Mouse (Mus musculus) spleen, embryonic (tissue): ENCODE results near the gene Foxp3.

Experiments
- CTCF ChIA-PET: fragments of 350-600 bp; sonication (Branson Sonifier 250); formaldehyde crosslinking; loops from one replicate; lab custom pipeline; 2022; lab: Charles Lee

Gene Foxp3

DNA sequence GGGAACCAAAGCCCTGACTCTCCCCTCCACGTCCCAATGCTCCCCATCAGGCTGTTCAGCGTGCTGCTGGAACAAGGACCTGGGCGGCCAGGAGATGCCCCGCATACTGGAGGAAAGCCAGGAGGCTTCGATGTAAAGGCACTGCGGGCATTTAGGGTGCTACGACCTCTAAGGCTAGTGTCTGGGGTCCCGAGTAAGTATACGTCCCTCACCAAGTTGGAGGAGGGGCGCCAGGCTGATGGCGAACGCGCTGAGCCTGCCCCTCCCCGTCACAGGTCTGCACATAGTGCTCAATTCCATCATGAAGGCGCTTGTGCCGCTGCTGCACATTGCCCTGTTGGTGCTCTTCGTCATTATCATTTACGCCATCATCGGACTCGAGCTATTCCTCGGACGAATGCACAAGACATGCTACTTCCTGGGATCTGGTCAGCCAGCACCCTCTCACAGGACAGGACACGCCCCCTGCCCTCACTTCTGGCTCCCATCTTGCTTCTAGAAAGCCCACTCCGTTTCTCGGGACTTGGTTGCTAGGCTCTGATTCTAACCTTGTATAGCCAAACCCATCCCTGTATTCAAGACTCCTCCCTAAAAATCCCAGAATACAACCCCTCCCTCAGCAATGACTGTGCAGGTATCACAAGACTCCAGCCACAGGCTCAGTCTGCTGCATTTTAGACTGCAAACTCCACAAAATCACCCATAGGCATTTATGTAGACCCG lies 37.3 kb downstream of the Foxp3 start:
- CTCF ChIA-PET: no interaction called here

DNA sequence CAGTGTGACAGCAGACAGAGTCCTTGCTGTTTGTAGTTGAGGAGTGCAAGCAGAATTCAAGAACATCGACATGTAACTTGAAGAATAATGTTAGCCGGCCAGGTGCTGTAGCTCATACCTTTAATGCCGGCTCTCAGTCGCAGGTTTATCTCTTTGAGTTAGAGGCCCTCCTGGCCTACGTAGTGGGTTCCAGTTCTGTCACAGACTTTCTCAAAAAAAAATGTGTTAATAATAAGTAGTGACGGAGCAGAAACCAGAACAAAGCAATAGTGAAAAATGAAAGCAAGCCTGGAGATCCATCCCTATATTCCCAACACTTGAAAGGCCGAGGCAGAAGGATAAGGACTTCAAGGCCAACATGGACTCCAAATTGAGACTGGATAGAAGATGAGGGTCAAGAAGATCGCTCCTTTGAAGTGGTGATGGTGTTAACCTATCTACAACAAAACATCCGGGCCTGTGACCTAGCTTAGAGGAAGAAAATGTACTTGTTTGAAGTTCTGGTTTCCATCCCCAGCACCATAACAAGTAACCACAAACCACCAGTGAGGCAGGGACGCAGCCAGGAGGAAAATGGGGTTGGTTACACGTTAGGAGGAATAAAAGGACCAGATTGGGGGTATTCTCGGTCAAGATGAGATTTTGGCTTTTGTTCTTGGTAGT lies 44.6 kb downstream of the Foxp3 start:
- CTCF ChIA-PET: no interaction called here

DNA sequence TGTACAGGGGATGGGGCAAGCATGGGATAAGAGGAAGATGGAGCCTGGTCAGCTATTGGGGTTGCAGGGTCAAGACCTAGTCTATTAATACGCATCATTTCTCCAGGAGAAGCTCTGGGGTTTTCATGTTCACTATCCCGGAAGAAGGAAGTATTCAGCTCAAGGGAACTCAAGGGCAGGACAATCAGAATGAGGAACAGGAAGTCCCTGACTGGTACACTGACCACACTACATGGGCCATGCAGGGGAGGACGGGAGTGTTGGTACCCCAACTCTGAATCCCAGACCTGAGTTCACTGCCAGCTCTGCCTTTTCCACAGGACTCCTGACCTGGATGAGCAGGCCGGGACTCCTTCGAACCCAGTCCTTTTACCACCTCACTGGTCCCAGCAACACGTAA lies 59.1 kb downstream of the Foxp3 start:
- CTCF ChIA-PET: no interaction called here

DNA sequence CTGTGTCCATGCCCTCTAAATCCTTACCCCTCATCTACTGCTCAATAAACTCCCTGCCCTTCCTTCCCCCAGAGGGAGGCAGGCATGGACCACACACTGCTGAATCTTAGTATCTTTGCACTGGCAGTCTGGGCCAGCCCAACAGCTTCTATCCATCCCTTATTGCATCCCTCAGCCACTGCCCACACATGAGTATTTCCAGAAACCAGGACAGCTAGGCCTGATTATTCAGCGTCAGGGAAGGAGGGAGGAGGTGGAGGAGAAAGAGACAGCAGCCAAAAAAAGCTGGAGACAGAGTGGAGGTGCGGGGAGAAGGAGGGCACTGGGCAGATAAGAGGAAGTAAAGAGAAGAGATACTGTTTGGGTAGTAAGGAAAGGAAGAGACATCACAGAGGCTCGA lies 61.7 kb downstream of the Foxp3 start:
- CTCF ChIA-PET: interaction anchor here (0.5 kb wide), 1 partner anchor 60 kb away, joined by 6 read pairs; no protein-coding TSS in a partner anchor

DNA sequence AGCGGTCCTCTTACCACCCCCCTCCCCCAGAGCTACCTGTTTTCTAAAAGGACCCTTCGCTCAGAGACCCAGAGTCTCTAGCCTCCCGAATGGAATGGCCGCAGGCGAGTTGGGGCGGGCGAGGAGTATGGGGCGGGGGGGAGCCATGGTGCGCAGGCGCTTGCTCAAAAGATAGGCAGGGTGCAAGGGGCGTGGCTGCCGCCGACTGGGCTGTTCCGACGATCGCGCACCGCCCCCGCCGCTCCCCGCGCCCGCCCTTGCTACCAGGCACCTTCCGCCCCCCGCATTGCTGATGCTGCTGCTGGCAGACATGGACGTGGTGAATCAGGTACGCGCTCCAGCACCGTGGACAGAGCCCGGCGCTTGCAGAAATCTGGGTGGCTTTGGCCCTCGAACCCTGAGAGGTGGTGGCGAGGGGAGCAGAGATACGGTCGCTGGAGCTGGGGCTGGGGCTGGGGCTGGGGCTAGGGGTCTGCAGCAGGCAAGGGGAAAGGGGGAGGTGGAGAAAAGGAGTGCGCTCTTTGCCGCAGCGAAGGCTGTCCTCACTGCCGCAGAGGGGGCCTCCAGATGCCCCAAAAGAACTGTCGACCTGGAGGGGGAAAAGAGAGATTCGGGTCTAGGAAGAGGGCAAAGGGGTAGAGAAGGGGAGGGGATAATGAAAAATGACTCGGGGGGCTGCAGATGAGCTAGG lies 65.1 kb downstream of the Foxp3 start, which contains the start of gene Syp:
TSS of gene Syp (plus strand) at position 71 of the 691 bp plus-strand sequence.
- CTCF ChIA-PET: no interaction called here

DNA sequence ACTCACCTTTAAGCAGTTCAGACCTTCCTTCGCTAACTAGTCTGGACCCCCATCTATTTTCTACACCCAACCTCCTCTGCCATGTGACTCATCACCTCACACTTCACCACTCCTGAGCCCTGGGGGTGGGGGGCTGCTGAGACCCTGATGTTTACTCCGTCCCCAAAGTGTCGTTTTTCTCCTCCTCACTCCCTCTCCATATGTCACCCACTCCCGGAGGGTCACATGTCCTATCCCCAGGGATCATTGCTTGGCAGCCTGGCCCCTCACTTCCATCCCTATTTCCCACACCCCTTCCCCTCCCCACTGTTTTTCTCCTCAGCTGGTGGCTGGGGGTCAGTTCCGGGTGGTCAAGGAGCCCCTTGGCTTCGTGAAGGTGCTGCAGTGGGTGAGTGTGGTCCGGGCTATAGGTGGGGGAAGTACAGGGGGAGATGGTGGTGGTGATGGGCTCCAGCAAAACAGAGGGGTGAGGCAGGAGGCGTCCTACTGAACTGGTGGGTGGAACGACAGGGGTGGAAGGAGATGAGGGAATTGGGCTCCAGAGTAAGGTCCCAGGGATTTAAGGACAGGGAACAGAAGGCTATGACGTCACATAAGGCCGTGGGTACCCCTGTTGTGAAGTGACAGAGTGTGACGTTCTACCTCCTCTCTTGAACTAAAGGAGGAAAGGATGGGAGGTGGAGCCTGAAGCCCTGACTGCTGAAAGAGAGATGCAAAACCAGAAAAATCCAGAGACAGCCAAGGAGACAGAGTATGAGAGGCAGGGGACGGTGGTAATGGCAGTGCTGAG lies 66.3 kb downstream of the Foxp3 start:
- CTCF ChIA-PET: no interaction called here

DNA sequence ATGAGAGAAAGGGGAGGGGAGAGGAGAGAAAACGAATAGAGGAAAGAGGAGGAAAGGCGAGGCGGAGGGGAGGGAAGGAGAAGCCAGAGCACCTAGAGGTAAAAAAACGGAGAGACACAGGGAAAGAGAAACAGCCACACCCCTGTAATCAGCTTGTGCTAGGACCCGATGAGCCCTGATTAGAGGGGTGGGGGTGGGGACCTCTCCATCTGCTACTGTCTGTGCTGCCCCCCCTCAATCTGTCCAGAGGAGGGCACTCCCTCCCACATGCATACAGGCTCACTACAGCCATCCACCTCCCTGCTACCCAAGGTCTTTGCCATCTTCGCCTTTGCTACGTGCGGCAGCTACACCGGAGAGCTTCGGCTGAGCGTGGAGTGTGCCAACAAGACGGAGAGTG lies 67.3 kb downstream of the Foxp3 start:
- CTCF ChIA-PET: interaction anchor here (0.6 kb wide), 1 partner anchor 552 kb away, joined by 4 read pairs; no protein-coding TSS in a partner anchor
